Mouse (Mus musculus) cerebellum, adult (tissue): Measurements from ENCODE around the gene Slc43a2.
"Not testable (repeated sequence)": the region's sequence is repeated elsewhere in the genome, so short reads cannot be mapped to it uniquely, and the experiment has no call there.

ENCODE experiments used
- ATAC-seq: cut with Nextera tagmentation; 2 replicates; pipeline ENCODE4 v1.9.2; 2017; ENCODE audit warnings: mild to moderate bottlenecking, moderate library complexity, mixed read lengths; ENCODE audit not compliant: insufficient number of reproducible peaks, low FRiP score, low TSS enrichment

The Slc43a2 gene

DNA sequence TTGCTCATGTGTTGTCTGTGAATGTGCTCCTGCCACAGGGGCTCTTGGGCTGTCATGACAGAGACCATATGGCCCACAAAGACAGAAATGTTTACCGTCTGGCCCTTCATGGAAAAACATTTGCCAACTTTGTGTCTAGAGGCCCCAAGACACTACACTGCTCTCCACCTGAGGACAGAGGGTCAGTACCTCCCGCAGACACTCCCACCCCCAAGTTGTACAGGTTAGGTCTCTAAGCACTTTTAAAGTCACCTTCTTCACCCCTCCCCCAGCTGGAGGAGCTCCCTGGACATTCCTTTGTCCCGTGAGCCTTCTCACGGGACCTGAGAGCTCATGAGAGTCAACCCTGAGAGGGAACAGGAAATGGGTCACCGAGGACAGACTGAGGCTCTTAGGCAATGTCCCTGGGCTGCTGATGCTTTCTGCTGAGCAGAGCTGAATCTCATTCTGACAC is 18.2 kb downstream of the Slc43a2 start:
- ATAC-seq, result no peak

DNA sequence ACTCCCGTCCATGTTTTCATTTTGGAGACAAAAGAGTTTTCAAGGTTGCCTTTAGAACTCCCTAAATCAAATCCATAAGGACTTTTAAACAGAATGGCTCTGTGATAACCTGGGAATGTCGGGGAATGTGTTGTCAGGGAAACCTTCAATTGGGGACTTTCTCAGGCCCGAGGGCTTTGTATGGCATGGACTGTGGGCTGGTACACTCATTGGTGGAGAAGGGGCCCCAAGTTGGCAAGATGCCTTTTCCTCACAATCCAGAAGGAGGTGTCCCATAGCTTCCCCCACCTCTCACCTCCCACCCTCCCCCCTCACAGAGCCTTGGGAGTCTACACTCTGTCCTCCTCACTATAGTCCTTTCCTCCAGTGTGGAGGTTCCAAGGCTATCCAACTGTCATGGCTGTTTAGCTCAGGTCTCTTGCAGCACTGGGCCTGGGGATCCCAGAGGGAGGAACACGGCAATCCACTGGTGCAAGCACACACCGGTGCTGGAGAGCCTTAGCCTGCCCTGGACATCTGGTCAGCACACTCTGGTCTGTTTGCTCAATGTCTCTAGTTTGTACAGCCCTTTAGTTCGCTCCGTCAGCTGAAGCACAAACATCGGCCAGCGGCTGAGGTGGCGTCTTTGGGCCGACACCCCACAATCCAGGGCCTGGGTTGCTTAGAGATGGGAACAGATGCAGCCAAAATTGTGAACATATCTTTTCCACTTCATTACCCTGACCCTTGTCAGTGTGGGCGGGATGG is 18.9 kb downstream of the Slc43a2 start:
- no peak for ATAC-seq

DNA sequence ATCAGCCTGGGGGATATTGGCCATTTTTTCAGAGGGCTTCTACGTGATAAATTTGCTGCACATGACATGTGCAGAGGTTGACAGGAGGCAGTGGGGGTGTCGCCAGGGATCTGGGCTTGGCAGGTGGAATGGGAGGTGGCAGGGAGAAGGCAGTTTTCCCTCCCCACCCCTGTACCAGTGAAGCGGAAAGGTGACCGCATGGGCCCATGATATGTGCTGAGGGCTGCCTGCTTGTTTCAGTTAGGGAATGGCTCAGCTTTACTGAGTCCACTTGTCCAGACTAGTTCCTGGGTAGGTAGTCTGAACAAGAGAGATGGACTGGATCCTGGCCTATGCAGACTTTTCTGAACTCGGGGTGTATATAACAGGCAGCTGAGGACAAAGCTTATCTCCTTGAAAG is 19.8 kb downstream of the Slc43a2 start:
- no peak for ATAC-seq

DNA sequence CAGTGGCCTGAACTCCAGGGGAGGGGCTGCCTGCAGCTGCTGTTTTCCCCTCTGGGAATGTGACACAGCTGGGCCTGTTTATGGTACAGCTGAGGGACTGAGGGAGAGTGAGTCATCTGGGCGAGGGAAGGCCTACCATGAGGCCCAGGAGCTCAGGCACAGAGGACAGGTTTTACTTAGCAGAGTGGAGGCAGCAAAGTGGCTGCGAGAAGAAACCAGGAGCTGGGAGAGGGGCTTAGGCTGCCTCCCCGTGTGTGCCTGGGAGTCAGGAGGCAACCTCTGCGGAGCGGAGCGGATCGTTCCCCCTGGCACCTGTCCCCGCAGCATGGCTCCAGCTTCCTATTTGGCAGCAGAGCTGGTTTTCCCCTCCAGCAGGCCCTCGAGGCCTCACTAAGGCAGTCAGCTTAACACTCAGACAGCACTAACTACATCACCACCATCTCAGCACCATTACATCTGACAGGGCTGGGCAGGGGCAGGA is 20.5 kb downstream of the Slc43a2 start:
- peak; percentile 68; the same call in 1 of the 2 replicates for ATAC-seq

DNA sequence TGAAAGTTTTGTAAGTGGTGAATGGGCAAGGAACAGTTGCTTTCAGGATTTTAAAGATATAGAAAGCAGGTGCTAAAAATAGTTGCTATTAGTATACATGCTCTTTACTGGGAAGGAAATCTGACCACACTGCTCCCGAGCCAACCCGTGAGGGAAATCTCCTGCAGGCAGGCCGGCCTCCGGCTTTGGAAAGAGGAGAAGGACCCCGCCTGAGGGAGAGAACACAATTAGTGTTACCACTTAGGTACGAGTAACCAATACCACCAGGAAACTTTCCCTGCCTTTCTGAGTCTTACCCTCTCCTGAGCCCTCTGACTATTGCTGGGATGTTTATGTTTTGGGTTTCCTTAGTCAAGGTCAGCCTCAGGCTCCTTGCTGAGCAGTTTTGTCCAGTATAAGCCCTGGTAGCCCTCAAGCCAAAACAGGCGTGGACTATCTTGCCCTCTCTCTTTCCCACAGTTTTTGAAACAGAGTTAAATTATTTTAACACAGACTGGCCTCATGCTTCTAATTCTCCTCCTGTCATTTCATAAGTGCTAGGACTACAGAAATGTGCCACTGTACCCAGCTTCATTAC is 21.5 kb downstream of the Slc43a2 start:
- no peak for ATAC-seq

DNA sequence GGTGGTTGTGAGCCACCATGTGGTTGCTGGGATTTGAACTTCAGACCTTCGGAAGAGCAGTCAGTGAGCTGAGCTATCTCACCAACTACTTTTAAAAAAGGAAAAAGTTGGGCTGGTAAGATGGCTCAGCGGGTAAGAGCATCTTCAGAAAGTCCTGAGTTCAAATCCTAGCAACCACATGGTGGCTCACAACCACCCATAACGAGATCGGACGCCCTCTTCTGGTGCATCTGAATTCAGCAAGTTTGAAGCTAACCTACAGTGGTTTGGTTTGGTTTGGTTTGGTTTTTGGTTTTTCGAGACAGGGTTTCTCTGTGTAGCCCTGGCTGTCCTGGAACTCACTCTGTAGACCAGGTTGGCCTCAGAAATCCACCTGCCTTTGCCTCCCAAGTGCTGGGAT is 24.5 kb downstream of the Slc43a2 start:
- ATAC-seq, result not testable (repeated sequence)

DNA sequence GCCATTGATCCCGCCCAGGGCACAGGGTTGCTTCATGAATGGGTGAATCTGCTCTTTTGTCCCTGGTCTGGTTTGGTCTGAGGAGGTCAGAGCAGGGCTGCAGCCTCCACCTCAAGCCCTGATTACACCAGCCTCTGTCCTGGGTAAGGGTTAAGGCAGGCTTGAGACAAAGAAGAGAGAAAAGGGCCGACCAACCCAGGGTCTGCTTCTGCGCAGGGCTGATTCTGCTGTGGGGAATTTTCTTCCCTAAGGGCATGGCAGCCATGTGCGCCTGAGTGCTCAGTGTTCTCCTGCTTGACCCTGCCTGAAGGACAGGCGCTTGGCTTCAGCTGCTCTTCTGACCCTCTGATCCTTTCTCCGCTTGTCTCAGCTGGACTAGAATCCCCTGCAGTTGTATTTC is 25.6 kb downstream of the Slc43a2 start:
- no peak for ATAC-seq

DNA sequence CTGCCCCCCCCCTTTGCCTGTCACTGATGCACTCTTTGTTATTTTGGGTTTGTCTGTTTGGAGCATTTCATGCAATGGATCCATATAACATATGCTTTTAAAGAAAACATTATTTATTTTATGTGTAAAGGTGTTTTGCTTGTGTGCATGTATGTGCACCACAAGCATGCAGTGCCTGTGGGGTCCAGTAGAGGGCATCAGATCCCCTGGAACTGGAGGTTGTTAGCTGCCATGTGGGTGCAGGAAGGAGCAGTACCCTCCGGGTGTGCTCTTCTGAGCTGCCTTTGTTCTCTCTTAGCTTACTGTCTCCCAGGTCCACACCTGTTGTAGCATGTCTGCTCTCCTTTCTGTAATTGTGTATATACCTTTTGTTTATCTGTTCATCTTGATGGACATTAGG is 26.6 kb downstream of the Slc43a2 start:
- ATAC-seq, result no peak

DNA sequence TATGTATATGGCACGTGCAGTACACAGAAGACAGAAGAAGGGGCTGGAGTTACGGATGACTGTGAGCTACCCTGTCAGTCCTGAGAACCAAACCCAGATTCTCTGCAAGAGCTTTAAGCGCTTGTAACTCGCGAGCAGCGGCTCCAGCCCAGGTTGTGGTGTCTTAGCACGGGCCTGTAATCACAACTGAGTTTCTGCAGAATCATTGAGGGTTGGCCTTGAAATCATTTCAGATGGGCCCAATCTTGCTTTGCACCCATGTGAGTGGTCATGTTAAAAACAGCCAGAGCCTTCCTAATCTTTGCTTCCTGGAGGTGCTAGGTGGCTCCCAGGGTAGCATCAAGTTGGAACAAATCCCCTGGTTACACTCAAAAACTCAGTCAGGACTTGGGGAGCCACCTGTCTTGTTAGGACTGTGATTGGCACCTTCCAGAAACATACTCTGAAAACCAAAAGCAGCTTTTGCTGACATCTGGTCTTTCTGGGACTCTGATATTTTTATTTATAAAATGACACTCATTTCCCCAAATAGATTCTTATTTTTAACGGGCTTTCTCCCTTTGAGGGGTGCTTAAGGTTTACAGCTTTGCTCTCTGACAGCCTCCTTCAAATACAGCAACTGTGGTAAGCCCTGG is 28.5 kb downstream of the Slc43a2 start:
- ATAC-seq, result no peak

DNA sequence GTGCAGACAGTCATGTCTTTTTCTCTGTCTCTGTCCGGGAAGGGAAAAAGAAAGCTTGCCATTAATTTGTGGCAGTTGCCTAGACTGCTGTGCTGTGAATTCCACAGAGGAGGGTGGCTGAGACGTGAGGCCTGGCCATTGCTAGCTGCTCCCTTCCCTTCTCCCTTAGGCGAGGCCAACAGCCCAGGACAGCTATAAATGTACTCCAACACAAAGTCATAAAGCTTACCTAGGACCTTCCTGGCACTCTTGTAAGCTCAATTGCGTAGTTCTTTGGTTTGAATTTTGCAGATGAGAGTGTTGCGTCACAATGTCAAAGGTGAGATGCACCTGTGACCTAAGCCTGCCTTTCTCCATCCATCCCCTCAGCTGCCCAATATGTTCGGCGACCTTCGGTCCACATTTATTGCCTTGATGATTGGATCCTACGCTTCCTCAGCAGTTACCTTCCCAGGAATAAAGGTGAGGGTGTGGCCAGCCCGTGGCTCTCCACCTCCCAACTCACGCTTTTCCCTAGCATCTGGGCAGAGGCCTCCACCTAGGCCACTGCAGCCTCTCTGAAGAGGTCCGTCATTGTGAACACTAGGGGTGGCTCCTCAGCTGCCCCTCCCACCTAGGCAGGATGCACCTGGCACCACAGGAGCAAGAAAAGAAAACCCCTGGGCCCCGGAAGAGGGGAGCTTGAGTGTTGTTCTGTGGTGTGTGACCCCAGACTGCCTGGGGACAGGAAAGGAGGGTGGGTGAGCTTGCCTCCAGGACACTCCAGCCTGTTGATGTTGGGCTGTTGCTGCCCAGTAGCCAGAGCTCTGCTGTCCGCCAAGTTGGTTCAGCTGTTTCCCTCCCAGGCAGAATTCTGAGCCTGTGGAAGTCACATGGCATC is 29.3 kb downstream of the Slc43a2 start:
- no peak for ATAC-seq

DNA sequence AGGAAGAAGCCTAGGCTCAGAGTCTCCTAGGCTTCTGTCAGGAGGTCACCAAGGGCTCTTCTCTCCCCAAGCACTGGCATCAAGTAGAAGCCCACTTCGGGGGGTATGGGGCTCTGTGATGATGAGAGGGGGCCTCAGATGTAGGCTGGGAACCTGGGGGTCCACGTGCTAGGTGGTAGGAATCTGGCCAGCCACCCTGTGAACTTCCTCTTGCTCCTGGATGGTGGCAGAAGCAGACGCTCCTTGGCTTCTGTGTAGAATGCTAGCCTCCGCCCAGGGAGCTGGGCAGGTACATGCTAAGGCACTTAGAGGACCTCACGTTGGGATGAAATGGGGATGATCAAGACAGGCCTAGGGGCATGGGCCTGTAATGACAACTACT is 29.9 kb downstream of the Slc43a2 start:
- no peak for ATAC-seq

DNA sequence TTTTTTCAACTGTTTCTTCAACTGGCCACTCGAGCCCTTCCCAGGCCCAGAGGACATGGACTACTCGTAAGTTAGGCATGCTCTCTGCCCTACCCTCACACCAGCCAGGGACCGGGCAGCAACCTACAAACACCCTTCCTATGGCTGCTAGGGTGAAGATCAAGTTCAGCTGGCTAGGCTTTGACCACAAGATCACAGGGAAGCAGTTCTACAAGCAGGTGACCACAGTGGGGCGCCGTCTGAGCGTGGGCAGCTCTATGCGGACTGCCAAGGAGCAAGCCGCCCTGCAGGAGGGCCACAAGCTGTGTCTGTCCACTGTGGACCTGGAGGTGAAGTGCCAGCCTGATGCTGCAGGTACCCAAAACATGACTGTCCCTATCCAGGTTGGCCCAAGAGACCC is 31.3 kb downstream of the Slc43a2 start:
- ATAC-seq, result no peak

DNA sequence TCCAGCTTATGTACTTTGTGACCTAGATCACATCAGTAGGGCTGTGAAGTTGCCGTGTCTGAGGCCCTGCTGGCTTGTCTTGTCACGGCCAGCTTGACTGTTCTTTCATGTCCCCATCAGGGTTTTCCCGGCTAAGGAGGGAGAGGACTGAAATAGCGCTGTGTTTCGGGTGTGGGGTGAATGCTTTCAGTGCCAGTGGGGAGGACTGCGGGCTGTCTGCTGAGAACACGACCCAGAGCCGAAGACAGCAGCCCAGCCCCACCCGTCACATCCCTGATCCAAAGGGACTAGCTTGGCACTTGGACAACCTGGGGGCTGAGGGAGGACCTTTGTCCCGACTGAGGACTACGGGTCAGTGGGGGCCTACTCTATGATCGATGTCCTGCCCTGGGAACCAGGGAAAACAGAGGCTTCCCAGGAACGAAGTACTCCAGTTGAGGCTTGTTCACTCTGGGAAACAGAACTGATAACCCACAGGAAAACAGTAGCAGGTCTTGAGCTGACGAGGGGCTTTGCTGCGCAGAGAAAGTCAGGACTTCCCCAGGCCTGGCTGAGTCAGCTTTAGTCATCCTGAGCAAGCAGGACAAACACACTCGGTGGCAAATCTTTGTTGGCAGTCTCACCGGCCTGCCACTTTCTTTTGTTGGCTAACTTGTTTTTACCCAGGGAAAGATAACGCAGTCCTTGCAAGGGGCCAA is 32.5 kb downstream of the Slc43a2 start:
- ATAC-seq, result no peak

DNA sequence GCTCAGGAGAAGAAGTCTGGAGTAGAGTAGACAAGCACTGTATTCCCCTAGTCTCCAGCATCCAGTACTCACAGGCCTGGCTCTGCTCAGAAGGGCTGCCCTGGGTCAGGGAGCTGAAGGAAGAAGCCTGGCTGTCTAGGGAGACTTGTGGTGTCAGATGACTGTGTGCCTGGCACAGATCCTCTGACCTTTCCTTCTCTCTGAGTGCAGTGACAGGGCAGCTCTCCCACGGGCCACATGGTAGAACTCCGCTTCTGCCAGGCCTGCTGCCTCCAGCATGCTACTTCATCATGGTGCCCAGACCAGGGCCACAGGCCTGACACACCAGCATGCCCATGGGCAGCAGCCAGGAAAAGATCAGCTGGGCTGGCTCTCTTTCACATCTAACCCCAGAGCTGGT is 34.4 kb downstream of the Slc43a2 start:
- no peak; the same call in 1 of the 2 replicates for ATAC-seq

DNA sequence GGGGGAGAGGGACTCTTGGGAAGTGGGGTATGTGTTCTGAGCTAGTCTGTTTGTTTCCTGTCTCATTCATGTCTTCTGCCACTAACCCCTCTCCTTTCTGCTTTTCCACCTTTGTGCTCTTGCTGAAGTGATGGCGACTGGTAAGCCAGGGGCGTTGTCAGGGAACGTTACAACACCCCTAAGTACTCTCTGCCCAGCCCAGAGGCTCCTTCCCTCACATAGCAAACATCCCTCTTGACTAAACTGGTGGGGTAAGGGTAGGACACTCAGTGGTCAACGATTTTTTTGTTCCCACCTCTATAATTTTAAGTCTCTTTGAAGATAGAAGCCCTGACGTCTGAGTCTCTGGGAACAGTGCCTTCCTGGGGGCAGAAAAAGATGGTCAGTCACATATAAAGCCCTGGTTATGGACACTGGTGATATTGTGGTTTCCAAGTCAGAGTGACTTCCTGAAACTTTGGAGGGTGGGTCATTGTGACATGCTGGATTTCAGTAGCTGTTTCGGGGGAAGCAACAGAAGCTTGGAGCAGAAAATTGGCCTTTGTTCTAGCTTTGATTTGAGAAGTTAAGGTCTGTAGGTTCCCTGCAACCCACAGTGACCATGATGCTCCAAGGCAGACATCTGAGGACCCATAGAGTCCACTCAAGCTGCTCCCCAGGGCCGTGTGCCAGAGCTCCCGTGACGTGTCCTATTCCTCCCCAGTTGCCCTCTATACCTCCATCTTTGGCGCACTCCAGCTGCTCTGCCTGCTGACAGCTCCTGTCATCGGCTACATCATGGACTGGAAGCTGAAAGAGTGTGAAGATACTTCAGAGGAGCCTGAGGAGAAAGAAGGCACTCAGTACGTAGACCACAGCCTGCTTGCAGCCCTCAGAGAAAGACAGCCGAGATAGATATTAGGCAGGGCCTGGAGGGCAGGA is 35.0 kb downstream of the Slc43a2 start:
- no peak for ATAC-seq

DNA sequence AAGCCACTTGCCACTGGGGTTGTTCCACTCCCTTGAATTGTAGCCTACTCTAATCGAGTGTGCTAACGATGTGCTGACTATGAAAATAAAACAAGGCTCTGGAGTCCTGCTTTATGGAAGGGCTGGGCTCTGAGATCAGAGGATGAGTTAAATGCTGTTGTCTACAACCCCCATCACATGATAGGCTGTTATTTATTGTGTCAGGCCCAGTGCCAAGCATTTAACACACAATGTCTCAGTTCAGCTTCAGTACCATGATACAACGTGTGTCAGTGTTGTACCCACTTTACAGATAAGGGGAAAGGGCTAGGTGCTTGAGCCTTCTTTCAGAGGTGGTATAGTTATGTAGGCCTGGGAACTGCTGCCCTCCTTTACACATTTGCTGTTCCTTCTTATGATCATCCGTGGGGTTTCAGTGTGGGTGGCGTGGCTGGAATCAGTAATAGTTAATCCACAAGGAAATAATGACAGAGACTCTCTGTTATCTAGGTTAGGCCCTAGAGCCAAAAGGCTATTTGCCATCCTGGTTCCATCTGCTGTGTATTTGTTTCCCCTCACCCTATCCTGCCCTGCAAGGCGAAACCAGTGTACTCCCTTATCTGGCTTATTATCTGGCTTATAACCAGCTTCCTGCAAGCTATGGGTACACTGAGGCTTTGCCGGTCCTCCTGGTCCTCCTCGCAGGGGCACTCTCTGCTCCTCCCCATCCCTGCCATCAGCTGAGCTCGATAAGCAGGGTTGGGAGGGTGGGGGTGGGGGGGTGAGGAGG is 36.0 kb downstream of the Slc43a2 start:
- peak; percentile 37; the same call in 1 of the 2 replicates for ATAC-seq

DNA sequence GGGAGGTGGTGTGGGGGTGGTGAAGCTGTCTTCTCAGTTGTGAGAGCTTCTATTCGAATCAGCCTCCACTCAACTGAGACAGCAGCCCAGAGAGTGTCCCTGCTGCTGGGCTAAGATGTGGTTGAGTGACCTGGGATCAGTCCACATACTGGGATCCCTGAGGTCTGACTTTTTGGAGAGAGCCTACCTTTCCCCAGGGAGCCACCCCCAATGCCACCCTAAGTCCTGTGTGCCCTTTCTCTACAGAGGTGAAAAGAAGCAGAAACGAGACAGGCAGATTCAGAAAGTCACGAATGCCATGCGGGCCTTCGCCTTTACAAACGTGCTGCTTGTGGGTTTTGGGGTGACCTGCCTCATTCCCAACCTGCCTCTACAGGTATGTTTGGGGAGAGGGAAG is 36.6 kb downstream of the Slc43a2 start:
- no peak for ATAC-seq

DNA sequence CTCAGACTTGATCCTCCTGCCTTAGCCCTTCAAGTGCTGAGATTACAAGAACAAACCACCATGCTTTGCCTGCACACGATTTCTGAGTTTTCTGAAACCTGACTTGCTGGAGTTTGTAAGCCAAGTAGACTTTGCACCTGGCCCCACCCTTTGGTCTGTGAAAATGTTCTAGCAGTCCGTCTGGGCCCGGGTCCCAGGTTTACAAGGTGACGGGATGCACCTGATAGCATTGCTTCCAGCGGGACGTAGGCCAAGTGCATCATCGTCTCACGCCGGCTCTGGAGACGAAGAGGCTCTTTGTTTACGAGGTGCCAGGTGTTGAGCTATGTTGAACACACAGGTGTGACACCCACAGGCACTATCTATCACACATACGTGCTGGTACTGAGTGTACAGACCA is 37.5 kb downstream of the Slc43a2 start:
- no peak for ATAC-seq
